Mouse (Mus musculus) megakaryocyte, embryonic 14.5 days (primary cell): ENCODE results near the gene Eln.

Experiments
- FLI1 ChIP-seq: IDR thresholded peaks from 2 replicates; pipeline ENCODE4 v1.6.1; 2012; ENCODE audit warnings: low read length, inconsistent platforms, mixed read lengths
- GATA1 ChIP-seq: IDR thresholded peaks from 3 replicates; pipeline ENCODE4 v1.6.1; 2012; ENCODE audit warnings: mixed read lengths, low read length, inconsistent platforms, borderline replicate concordance

DNA sequence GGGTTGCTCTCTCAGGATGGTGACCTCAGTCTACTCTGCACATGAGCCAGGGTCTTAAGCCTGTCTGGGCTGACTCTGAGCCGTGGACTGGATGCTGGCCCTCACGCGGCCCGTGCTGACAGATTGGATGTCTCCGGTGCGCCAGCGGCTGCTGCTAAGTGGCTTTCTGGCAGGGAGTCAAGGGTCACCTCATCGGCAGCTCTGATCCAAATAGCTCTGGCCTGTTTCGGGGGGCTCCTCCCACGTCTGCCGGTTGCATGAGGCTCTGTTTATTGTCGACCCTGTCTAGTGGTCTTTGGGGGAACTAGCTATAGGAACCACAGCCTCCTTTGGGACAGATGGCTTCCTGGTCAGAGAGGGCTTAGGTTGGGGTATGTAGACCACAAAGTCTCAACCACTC is 41.1 kb upstream of the Eln start:
- TF ChIP-seq GATA1 = no peak
- TF ChIP-seq FLI1 = no peak
